Mouse (Mus musculus): ENCODE results near the gene Mre11a.

The Mre11a gene

GRCm38 (mm10) chr9:14784039-14785002, at the start of gene Mre11a, which contains the start of gene Ankrd49:
TSS of gene Mre11a (plus strand) at chr9:14784654.
TSS of gene Ankrd49 (minus strand) at chr9:14784856.
- peak; percentile 97 for DNase-seq (ENCODE audit: low read depth, low spot score)

GRCm38 (mm10) chr9:14739498-14740150, 44.8 kb upstream of the Mre11a start:
- peak; percentile 17 for DNase-seq (ENCODE audit: low read depth, low spot score)

- DNase-seq (ENCODE audit: low read depth, low spot score) = no peak
These were observed 44.1 kb upstream of the Mre11a start, which contains the start of gene Piwil4 for GRCm38 (mm10) chr9:14740151-14740924. TSS of gene Piwil4 (minus strand) at chr9:14740733.

GRCm38 (mm10) chr9:14750901-14751502, 33.5 kb upstream of the Mre11a start:
- no peak for DNase-seq (ENCODE audit: low read depth, low spot score)

GRCm38 (mm10) chr9:14751503-14752000, 32.9 kb upstream of the Mre11a start:
- no peak for DNase-seq (ENCODE audit: low read depth, low spot score)

GRCm38 (mm10) chr9:14752001-14752522, 32.4 kb upstream of the Mre11a start, which contains the start of gene Fut4:
TSS of gene Fut4 (minus strand) at chr9:14752393.
- no peak for DNase-seq (ENCODE audit: low read depth, low spot score)

- no peak for DNase-seq (ENCODE audit: low read depth, low spot score)
These were observed 30.5 kb upstream of the Mre11a start for GRCm38 (mm10) chr9:14753947-14754346.

- DNase-seq (ENCODE audit: low read depth, low spot score) = no peak
These were observed 30.0 kb upstream of the Mre11a start for GRCm38 (mm10) chr9:14754469-14754868.

GRCm38 (mm10) chr9:14758590-14758989, 25.9 kb upstream of the Mre11a start:
- DNase-seq (ENCODE audit: low read depth, low spot score) = no peak

GRCm38 (mm10) chr9:14759261-14759660, 25.2 kb upstream of the Mre11a start:
- DNase-seq (ENCODE audit: low read depth, low spot score) = no peak

GRCm38 (mm10) chr9:14764765-14765164, 19.7 kb upstream of the Mre11a start:
- peak; percentile 57 for DNase-seq (ENCODE audit: low read depth, low spot score)

- DNase-seq (ENCODE audit: low read depth, low spot score) = no peak
These were observed 14.6 kb upstream of the Mre11a start for GRCm38 (mm10) chr9:14769811-14770210.

- DNase-seq (ENCODE audit: low read depth, low spot score) = no peak
These were observed 13.5 kb upstream of the Mre11a start, which contains the start of gene 1700012B09Rik for GRCm38 (mm10) chr9:14770803-14771471. TSS of gene 1700012B09Rik (minus strand) at chr9:14771030.

GRCm38 (mm10) chr9:14772074-14772473, 12.4 kb upstream of the Mre11a start:
- DNase-seq (ENCODE audit: low read depth, low spot score) = no peak

- DNase-seq (ENCODE audit: low read depth, low spot score) = peak; percentile 44
These were observed 10.6 kb upstream of the Mre11a start for GRCm38 (mm10) chr9:14773813-14774212.

- DNase-seq (ENCODE audit: low read depth, low spot score) = no peak
These were observed 6.1 kb upstream of the Mre11a start for GRCm38 (mm10) chr9:14778341-14778740.

- DNase-seq (ENCODE audit: low read depth, low spot score) = no peak
These were observed 2.9 kb downstream of the Mre11a start for GRCm38 (mm10) chr9:14787356-14787755.

GRCm38 (mm10) chr9:14805714-14806113, 21.3 kb downstream of the Mre11a start:
- no peak for DNase-seq (ENCODE audit: low read depth, low spot score)

- no peak for DNase-seq (ENCODE audit: low read depth, low spot score)
These were observed 22.3 kb downstream of the Mre11a start for GRCm38 (mm10) chr9:14806786-14807185.

GRCm38 (mm10) chr9:14810111-14810510, 25.7 kb downstream of the Mre11a start:
- DNase-seq (ENCODE audit: low read depth, low spot score) = no peak
